Mouse (Mus musculus): ENCODE data around the gene Zswim9. TPM values are rescaled to one million over a fixed set of nuclear protein-coding genes. Genes with fewer than 3 reads are reported as not detected.

The Zswim9 gene
- polyA plus RNA-seq, 1 experiment = 1.6 TPM

DNA sequence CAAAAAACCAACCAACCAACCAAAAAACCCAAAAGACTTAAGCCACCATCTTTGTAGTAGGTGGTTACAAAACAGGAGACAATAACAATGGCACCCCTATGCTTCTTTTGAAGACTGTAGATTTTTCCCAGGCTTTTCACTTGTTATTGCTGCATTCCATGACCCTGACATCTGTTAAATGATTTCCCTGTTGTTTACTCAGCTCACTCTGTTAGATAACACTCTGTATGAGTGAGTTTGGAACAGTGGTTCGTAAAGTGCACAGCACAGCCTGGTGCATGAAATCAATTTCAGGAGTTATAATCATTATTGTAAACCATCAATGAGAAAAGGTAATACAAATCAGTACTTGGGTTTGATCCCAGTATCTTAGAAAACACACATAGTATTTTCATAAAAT, 6.8 kb downstream of the Zswim9 start:
- 37% methylated on average over 1 of the region's 1 CpGs for WGBS
- DNase-seq (ENCODE audit: low read depth, low spot score) = no peak

GRCm38 (mm10) chr7:13269394-13269793, 9.1 kb downstream of the Zswim9 start:
- 87% methylated on average over 11 of the region's 11 CpGs for WGBS
- no peak for DNase-seq (ENCODE audit: low read depth, low spot score)

GRCm38 (mm10) chr7:13268749-13269260, 9.7 kb downstream of the Zswim9 start:
- DNase-seq (ENCODE audit: low read depth, low spot score) = no peak
- 86% methylated on average over 4 of the region's 4 CpGs for WGBS

- no peak for DNase-seq (ENCODE audit: low read depth, low spot score)
- 33% methylated on average over 2 of the region's 2 CpGs for WGBS
Observed at GRCm38 (mm10) chr7:13264396-13264795, 14.1 kb downstream of the Zswim9 start.

DNA sequence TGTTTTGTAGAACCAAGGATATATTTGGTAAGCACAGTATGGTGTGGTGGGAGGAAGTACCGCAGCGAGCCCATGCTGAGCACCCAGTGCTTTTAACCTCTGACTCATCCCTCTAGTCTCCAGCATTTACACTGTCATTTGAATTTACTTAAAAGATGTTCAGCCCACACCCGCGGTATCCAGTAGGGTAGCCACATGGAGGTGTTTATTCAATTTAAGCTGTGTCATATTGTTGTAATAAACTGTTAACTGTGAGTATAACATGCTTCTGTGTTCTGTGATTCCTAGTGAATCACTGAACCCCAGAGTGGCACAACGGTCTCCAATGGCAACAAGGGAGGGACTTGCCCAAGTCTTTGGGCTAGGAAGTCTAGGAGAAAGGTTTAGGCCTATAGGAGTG, 14.7 kb downstream of the Zswim9 start:
- WGBS = 70% methylated on average over 5 of the region's 5 CpGs

DNA sequence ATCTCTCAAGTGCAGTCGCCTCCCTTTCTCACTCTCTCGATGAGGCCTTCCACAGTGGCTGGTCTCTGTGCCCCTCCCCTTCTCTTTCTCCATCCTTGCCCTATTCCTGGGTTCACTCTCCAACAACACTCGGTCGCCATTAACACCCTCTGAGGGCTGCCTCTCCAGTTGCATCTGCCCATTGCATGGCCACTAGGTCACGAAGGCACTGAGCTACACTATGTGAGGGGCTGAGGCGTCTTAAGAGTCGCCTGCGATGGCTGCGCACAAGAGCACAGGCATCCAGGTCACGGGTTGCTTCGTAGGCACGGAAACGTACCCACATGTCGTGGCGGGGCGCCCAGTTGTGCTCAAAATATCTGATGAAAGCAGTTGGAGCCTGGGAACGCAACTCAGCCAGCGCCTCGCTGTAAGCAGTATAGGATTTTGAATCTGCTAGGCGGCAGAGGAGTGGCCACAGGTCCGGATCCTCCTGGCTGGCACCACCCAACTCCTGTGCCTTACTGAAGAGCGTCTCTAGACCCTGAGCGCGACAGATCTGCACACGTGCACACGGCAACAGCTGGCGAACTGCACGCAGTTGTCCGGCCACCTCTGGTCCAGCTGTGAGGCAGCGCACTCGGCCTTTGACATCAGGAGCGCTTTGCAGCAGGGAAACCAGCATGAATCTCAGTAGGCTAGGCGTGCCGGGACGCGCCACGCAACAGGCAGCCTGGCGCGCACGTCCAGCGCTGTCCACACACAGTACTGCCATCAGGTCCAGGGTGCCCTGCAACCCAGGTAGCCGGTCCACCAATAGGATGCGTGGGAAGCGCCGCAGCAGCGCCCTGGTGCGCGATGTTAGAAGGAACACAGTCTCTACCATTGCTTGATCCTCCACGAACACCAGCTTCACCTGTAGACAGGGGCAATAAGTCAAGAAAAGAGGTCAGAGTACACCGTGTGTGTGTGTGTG, 17.5 kb downstream of the Zswim9 start:
- 47% methylated on average over 50 of the region's 50 CpGs for WGBS
- DNase-seq (ENCODE audit: low read depth, low spot score) = no peak

More for the DNA sequence above, 14.7 kb downstream of the Zswim9 start:
- DNase-seq (ENCODE audit: low read depth, low spot score) = no peak

- DNase-seq (ENCODE audit: low read depth, low spot score) = no peak
Observed at GRCm38 (mm10) chr7:13212720-13213119, 65.8 kb downstream of the Zswim9 start, which contains the start of gene Vmn1r89. Gene Vmn1r89 (plus strand): TSS chr7:13213020.

Other genes starting within 250 kb of the Zswim9 start
- gene Chmp2a, start 243.9 kb downstream of the Zswim9 start, polyA plus RNA-seq (2012; rRNA removed) = 128 and 132 TPM in 2 replicates
- gene Ube2m, start 240.4 kb downstream of the Zswim9 start, polyA plus RNA-seq (2012; rRNA removed) = 188 and 202 TPM in 2 replicates
- 0.66 and 0.80 TPM in 2 replicates for gene Mzf1, start 224.0 kb downstream of the Zswim9 start, polyA plus RNA-seq (2012; rRNA removed)
- gene Vmn1r85, start 183.5 kb downstream of the Zswim9 start, polyA plus RNA-seq (2012; rRNA removed) = not detected in 2 replicates
- gene Vmn1r86, start 158.8 kb downstream of the Zswim9 start, polyA plus RNA-seq (2012; rRNA removed) = not detected in 2 replicates
- gene Vmn1r87, start 138.6 kb downstream of the Zswim9 start, polyA plus RNA-seq (2012; rRNA removed) = not detected in 2 replicates
- not detected in 2 replicates for gene Vmn1r88, start 119.2 kb downstream of the Zswim9 start, polyA plus RNA-seq (2012; rRNA removed)
- gene Vmn1r89, start 65.7 kb downstream of the Zswim9 start, polyA plus RNA-seq (2012; rRNA removed) = not detected in 2 replicates
- gene Lig1, start 1.4 kb downstream of the Zswim9 start, polyA plus RNA-seq (2012; rRNA removed) = 18.4 and 20.1 TPM in 2 replicates
- 2.9 and 3.0 TPM in 2 replicates for gene Pla2g4c, start 45.9 kb upstream of the Zswim9 start, polyA plus RNA-seq (2012; rRNA removed)
- gene Cabp5, start 119.4 kb upstream of the Zswim9 start, polyA plus RNA-seq (2012; rRNA removed) = not detected in 2 replicates
- gene Bsph1, start 172.1 kb upstream of the Zswim9 start, polyA plus RNA-seq (2012; rRNA removed) = not detected in 2 replicates

All from large intestine, adult 2 months (tissue).